Mouse (Mus musculus): ENCODE measurements around the gene Slc30a10. TPM values are rescaled to one million over a fixed set of nuclear protein-coding genes. Genes with fewer than 3 reads are reported as not detected.
A peak's percentile ranks its signal among the peaks of the same experiment; 100 is the strongest.

Slc30a10 gene
- polyA plus RNA-seq, 1 experiment from 2014 or later, result 0.31 TPM

DNA sequence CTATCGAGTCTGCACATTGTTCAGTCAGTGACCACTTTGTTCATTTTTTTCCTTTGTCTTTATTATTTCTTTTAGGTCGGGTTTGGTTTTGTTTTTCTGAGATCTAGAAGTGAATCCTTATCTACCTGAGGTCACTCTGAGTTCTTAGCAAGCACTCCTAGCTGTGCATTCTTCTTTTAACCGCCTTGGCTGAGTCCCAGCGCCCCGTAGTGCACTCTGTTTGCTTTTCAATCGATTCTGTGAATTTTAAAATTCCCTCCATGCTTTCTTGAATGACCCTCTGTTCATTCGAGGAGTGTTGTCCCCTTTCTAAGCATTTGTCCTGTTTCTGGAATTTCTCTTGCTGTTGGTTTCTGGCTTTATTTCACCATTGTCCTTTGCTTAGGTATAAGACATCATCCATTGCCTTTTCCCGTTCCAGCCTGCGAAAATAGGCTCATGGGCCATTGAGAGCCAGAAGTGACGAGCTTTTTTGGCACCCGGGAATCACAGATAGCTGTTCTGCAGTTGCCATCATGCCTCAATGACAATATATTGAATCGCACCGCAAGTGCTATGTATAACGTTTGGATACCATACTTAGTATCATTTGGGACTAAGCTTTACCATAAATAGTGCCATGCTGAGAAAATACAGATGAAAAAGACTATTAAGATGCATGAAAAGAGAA lies 42.3 kb downstream of the Slc30a10 start:
- H3K9ac ChIP-seq, result no peak overlapping the region
- H3K36me3 ChIP-seq, result no peaks in the 10 kb centered on the region
- H3K4me3 ChIP-seq, result no peak overlapping the region
- no peaks in the 10 kb centered on the region for H3K9me3 ChIP-seq
- 75% methylated on average over 14 of the region's 14 CpGs for WGBS
- ATAC-seq (ENCODE audit: insufficient number of reproducible peaks, insufficient read depth, low FRiP score, low TSS enrichment, low read depth), result no peak
- no peak overlapping the region for H3K4me2 ChIP-seq
- H3K27ac ChIP-seq, result no peak overlapping the region
- no peaks in the 10 kb centered on the region for H3K27me3 ChIP-seq
- no peaks in the 10 kb centered on the region for H3K4me1 ChIP-seq

DNA sequence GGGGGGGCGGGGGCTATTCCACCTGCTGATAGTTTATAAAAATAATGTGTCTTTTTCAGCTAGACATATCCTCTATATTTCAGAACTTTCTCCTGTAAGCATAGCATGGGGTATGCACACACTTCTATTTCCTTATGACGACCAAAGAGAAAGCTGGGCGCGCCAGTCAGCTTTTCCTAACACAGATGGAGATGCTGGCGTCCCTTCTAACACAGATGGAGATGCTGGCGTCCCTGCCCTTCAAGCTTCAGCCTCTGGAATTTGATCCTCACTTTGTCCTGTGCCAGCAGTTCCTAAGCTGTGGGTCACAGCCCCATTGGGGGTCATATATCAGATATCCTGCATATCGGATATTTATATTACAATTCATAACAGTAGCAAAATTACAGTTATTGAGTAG lies 46.0 kb downstream of the Slc30a10 start:
- Histone ChIP-seq H3K4me3 (no peak overlapping the region), H3K4me2 (no peak overlapping the region), H3K4me1 (no peaks in the 10 kb centered on the region), H3K27ac (no peak overlapping the region), H3K9ac (no peak overlapping the region), H3K9me3 (no peaks in the 10 kb centered on the region), H3K27me3 (no peaks in the 10 kb centered on the region), H3K36me3 (no peaks in the 10 kb centered on the region)
- 64% methylated on average over 7 of the region's 7 CpGs for WGBS
- no peak for ATAC-seq (ENCODE audit: insufficient number of reproducible peaks, insufficient read depth, low FRiP score, low TSS enrichment, low read depth)

DNA sequence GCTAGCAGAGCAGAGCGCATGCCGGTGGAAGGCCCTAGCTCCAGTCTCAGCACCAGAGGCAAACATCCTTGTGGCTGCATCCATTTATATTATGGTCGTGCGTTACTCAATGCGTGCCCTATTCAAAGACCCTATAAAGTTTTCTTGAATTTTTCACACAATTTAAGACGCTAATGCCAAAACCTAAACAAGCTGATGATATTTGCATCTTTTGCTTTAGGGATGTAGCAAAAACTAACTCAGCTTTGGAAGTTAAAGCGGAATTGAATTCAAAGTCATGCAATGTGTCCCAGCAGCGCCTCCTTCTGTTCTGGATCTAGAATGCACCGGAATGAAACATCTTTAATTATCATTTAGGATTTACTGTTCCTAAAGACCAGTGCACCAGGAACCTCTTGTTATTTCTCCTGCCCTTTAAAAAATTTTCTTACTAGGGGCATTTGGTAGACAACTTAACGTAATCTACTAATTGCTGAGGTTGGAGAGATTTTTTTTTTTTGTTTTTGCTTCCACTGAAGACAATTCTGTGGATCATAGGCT lies 47.2 kb downstream of the Slc30a10 start:
- H3K36me3 ChIP-seq, result no peaks in the 10 kb centered on the region
- no peaks in the 10 kb centered on the region for H3K9me3 ChIP-seq
- H3K27me3 ChIP-seq, result no peaks in the 10 kb centered on the region
- H3K9ac ChIP-seq, result no peak overlapping the region
- no peaks in the 10 kb centered on the region for H3K4me1 ChIP-seq
- H3K27ac ChIP-seq, result no peak overlapping the region
- no peak overlapping the region for H3K4me3 ChIP-seq
- WGBS, result 26% methylated on average over 10 of the region's 10 CpGs
- ATAC-seq (ENCODE audit: insufficient number of reproducible peaks, insufficient read depth, low FRiP score, low TSS enrichment, low read depth), result no peak
- H3K4me2 ChIP-seq, result no peak overlapping the region

DNA sequence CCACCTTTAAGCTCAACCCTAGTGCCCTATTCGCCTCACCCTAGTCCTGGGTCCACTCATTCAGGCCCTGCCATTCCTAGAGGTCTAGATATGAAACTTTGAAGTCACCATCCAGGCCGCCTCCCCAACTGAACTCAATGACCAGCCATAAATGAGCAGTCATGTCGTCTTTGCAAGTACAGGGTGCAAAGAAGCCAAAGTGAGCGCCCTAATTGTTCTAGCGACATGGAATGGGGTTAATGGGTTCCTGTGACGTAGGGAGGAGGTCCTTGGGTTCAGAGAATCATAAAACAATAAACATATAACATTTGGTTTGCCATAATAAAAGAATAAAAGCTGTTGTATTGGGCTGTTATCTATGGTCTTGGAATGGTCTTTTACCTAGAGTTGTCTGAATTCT lies 47.9 kb downstream of the Slc30a10 start:
- Histone ChIP-seq H3K27ac (no peak overlapping the region), H3K27me3 (no peaks in the 10 kb centered on the region), H3K4me3 (no peak overlapping the region), H3K4me2 (no peak overlapping the region), H3K9me3 (no peaks in the 10 kb centered on the region), H3K36me3 (no peaks in the 10 kb centered on the region), H3K9ac (no peak overlapping the region), H3K4me1 (no peaks in the 10 kb centered on the region)
- WGBS, result 63% methylated on average over 6 of the region's 6 CpGs
- ATAC-seq (ENCODE audit: insufficient number of reproducible peaks, insufficient read depth, low FRiP score, low TSS enrichment, low read depth), result no peak

DNA sequence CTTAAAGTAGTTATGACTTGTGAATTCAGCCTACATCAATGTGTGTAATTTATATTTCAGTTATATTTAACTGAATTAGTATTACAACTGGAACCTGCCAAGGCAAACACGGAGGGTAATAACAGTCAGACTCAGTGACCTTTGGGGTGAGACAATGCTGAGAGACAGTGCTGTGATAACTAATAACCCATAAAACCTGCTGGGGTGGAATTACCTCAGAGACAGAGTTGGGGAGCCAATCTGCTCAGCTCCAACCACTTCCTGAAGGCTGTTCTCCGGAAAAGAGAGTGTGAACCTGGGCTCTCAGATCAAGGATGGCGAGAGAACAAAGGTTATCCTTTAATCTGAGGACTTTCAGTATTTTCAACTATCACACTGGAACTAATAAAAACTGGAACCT lies 54.4 kb downstream of the Slc30a10 start:
- no peak overlapping the region for H3K4me3 ChIP-seq
- ATAC-seq (ENCODE audit: insufficient number of reproducible peaks, insufficient read depth, low FRiP score, low TSS enrichment, low read depth), result no peak
- H3K4me1 ChIP-seq, result peaks cover 4% of the 10 kb centered on the region; the same call in 1 of the 2 replicates
- H3K4me2 ChIP-seq, result no peak overlapping the region
- H3K9me3 ChIP-seq, result no peaks in the 10 kb centered on the region
- H3K36me3 ChIP-seq, result no peaks in the 10 kb centered on the region
- H3K9ac ChIP-seq, result no peak overlapping the region
- no peak overlapping the region for H3K27ac ChIP-seq
- WGBS, result 63% methylated on average over 3 of the region's 3 CpGs
- H3K27me3 ChIP-seq, result no peaks in the 10 kb centered on the region

DNA sequence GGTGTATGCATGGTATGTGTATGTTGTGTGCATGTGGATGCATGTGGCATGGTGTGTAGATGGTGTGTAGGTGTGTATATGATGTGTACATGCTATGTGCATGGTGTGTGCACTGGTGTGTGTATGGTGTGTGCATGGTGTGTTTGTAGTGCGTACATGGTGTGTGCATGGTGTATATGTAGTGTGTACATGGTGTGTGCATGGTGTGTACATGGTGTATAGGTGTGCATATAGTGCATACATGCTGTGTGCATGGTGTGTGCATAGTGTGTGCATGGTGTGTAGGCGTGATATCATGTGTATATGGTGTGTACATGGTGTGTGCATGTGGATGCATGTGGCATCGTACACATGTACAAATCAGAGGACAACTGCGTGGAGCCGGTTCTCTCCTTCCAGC lies 56.7 kb downstream of the Slc30a10 start:
- peak; percentile 64; the same call in 1 of the 2 replicates for ATAC-seq (ENCODE audit: insufficient number of reproducible peaks, insufficient read depth, low FRiP score, low TSS enrichment, low read depth)
- H3K9ac ChIP-seq, result no peak overlapping the region
- WGBS, result 93% methylated on average over 5 of the region's 5 CpGs

DNA sequence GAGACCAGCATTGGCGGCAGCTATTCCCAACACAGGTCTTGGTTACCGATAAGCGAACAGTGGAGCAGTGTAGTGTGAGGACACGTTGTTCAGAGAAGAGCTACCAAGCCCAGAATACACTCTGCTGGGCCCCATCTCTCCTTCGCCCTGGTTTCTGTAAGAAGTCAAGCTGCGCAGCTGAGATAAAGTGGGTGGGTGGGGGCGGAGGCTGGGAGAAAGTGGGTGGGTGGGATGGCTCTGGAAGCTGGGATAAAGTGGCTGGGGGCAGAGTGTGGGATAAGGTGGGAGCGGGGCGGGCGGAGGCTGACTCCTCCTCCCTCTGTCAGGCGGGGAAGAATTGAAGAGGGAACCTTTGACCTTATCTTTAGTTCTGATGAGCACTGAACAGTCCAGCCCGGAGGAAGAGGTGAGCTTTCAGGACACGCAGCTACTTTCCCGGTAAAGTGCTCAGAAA lies 60.9 kb downstream of the Slc30a10 start:
- Histone ChIP-seq H3K9ac (no peak overlapping the region), H3K9me3 (no peaks in the 10 kb centered on the region), H3K27ac (no peak overlapping the region), H3K4me2 (no peak overlapping the region), H3K27me3 (no peaks in the 10 kb centered on the region), H3K4me3 (no peak overlapping the region), H3K4me1 (no peaks in the 10 kb centered on the region), H3K36me3 (no peaks in the 10 kb centered on the region)
- no peak for ATAC-seq (ENCODE audit: insufficient number of reproducible peaks, insufficient read depth, low FRiP score, low TSS enrichment, low read depth)
- WGBS, result 74% methylated on average over 13 of the region's 14 CpGs

More for the DNA sequence above, 56.7 kb downstream of the Slc30a10 start:
- Histone ChIP-seq H3K27me3 (no peaks in the 10 kb centered on the region), H3K27ac (no peak overlapping the region), H3K36me3 (no peaks in the 10 kb centered on the region), H3K4me1 (peaks cover 4% of the 10 kb centered on the region; the same call in 1 of the 2 replicates), H3K9me3 (no peaks in the 10 kb centered on the region), H3K4me3 (no peak overlapping the region), H3K4me2 (no peak overlapping the region)

DNA sequence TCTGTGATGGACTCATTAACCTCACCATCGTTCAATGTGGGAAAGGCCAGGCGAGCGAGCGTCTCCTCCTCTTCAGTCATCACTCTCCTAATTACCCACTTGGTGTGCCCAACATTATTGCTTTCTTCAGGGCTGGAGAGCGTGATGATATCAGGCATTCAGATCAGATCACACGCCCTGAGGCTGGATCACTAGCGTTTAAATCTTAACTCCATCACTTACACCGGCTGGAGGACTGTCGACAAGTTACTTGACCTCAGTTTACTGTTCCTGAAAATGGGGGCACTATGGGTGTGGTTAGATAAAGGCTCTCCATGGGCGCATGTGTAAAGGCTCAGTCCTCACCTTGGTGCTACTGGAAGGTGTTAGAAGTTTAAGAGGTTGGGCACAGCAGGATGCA lies 61.4 kb downstream of the Slc30a10 start:
- Histone ChIP-seq H3K9me3 (no peaks in the 10 kb centered on the region), H3K4me1 (no peaks in the 10 kb centered on the region), H3K27me3 (no peaks in the 10 kb centered on the region), H3K9ac (no peak overlapping the region), H3K4me2 (no peak overlapping the region), H3K27ac (no peak overlapping the region), H3K4me3 (no peak overlapping the region), H3K36me3 (no peaks in the 10 kb centered on the region)
- WGBS, result 70% methylated on average over 10 of the region's 10 CpGs
- ATAC-seq (ENCODE audit: insufficient number of reproducible peaks, insufficient read depth, low FRiP score, low TSS enrichment, low read depth), result no peak

DNA sequence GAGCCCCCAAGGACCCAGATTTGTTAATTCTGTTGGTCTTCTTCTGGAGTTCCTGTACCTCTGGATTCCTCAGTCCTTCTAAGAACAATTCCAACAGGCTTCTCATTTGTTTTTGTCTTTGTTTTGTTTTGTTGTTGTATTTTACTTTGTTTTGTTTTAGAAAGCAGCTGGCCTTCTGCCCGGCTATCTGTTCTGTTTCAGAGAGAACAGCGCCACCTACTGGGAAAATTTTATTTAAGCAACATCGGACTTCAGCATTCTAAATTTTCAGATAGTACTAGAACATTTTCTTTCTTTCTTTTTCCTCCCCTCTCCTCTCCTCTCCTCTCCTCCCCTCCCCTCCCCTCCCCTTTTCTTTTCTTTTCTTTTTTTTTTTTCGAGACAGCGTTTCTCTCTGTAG lies 62.9 kb downstream of the Slc30a10 start:
- Histone ChIP-seq H3K27ac (no peak overlapping the region), H3K4me2 (no peak overlapping the region), H3K9me3 (no peaks in the 10 kb centered on the region), H3K27me3 (no peaks in the 10 kb centered on the region), H3K9ac (no peak overlapping the region), H3K36me3 (no peaks in the 10 kb centered on the region), H3K4me1 (no peaks in the 10 kb centered on the region), H3K4me3 (no peak overlapping the region)
- 13% methylated on average over 3 of the region's 5 CpGs for WGBS
- no peak for ATAC-seq (ENCODE audit: insufficient number of reproducible peaks, insufficient read depth, low FRiP score, low TSS enrichment, low read depth)

Other genes with a start within 250 kb of the Slc30a10 start
- 23.3 and 27.4 TPM in 2 replicates for gene Iars2, start 125.5 kb upstream of the Slc30a10 start, polyA plus RNA-seq (2015; fragmentation: Nextera tagmentation; extraction: Ambion mirVana)
- gene Bpnt1, start 122.7 kb upstream of the Slc30a10 start, polyA plus RNA-seq (2015; fragmentation: Nextera tagmentation; extraction: Ambion mirVana), result 21.8 and 23.5 TPM in 2 replicates
- gene Eprs, start 91.8 kb upstream of the Slc30a10 start, polyA plus RNA-seq (2015; fragmentation: Nextera tagmentation; extraction: Ambion mirVana), result 151 and 161 TPM in 2 replicates

Measured in embryonic facial prominence, embryonic 13.5 days (tissue).